Mouse (Mus musculus) neutrophil, adult 5-6 weeks (primary cell): ENCODE data around the gene Fam83d. TPM values are rescaled to one million over a fixed set of nuclear protein-coding genes. Genes with fewer than 3 reads are reported as not detected.

Experiments
- ATAC-seq: fragments of 151-379, 151-347 bp; 2 replicates; pipeline ENCODE4 v1.8.0; 2017; ENCODE audit warnings: mild to moderate bottlenecking, moderate TSS enrichment; ENCODE audit not compliant: insufficient number of reproducible peaks, poor library complexity, low FRiP score, severe bottlenecking; ENCODE audit errors: extremely low read depth
- total RNA-seq: library from RNA; stranded (forward); fragments of 200-1000 nt; gene quantifications from 2 replicates; pipeline ENCODE4 v1.2.3, GENCODE M21; 2017

Gene Fam83d
- total RNA-seq, 1 experiment from 2014 or later: 0.12 TPM

- ATAC-seq: peak; percentile 86
Measured at GRCm38 (mm10) chr2:158794494-158795004, 26.7 kb downstream of the Fam83d start, which contains the start of gene Dhx35. Gene Dhx35, plus strand, starts transcription at chr2:158794807.

GRCm38 (mm10) chr2:158795043-158795442 is 27.1 kb downstream of the Fam83d start:
- no peak for ATAC-seq

- no peak for ATAC-seq
Measured at GRCm38 (mm10) chr2:158795875-158796274, 28.0 kb downstream of the Fam83d start.

- no peak for ATAC-seq
Measured at GRCm38 (mm10) chr2:158799328-158799727, 31.4 kb downstream of the Fam83d start.

GRCm38 (mm10) chr2:158800788-158801187 is 32.9 kb downstream of the Fam83d start:
- no peak for ATAC-seq

GRCm38 (mm10) chr2:158803575-158803974 is 35.7 kb downstream of the Fam83d start:
- no peak for ATAC-seq

- ATAC-seq: no peak
Measured at GRCm38 (mm10) chr2:158815686-158816085, 47.8 kb downstream of the Fam83d start.

GRCm38 (mm10) chr2:158816239-158816638 is 48.3 kb downstream of the Fam83d start:
- no peak for ATAC-seq

- ATAC-seq: no peak
Measured at GRCm38 (mm10) chr2:158817708-158818107, 49.8 kb downstream of the Fam83d start.

GRCm38 (mm10) chr2:158828124-158828523 is 60.2 kb downstream of the Fam83d start:
- no peak for ATAC-seq

- no peak for ATAC-seq
Measured at GRCm38 (mm10) chr2:158829746-158830145, 61.9 kb downstream of the Fam83d start.

GRCm38 (mm10) chr2:158833221-158833620 is 65.3 kb downstream of the Fam83d start:
- no peak for ATAC-seq

- no peak for ATAC-seq
Measured at GRCm38 (mm10) chr2:158833645-158834044, 65.8 kb downstream of the Fam83d start.

Other genes with a start within 250 kb of the Fam83d start
- gene Slc32a1, start 157.3 kb upstream of the Fam83d start, total RNA-seq: not detected in 2 replicates
- gene Actr5, start 143.2 kb upstream of the Fam83d start, total RNA-seq: 29.6 and 32.8 TPM in 2 replicates
- gene Ppp1r16b, start 102.7 kb upstream of the Fam83d start, total RNA-seq: 51.2 and 52.0 TPM in 2 replicates
- 15.4 and 17.1 TPM in 2 replicates for gene Dhx35, start 26.7 kb downstream of the Fam83d start, total RNA-seq